Mouse (Mus musculus) hindbrain, embryonic 16.5 days (tissue): ENCODE measurements around the gene Psma7. TPM values are rescaled to one million over a fixed set of nuclear protein-coding genes. Genes with fewer than 3 reads are reported as not detected.
A peak's percentile ranks its signal among the peaks of the same experiment; 100 is the strongest.

Experiments
- ATAC-seq: fragments of 200-750 bp; cut with Nextera tagmentation; 2 replicates; pipeline ENCODE4 v1.8.0; 2017; ENCODE audit warnings: moderate TSS enrichment, moderate library complexity
- H3K27ac ChIP-seq: fragments of 300-500 bp; sonication (generic); 2 replicates; pipeline ENCODE4 v1.5.1; 2014; ENCODE audit warnings: low read depth, mild to moderate bottlenecking, control low read depth, low read length, moderate library complexity
- H3K27me3 ChIP-seq: fragments of 300-500 bp; sonication (generic); replicated peaks from 2 replicates; pipeline ENCODE4 v1.6.1; 2014; ENCODE audit warnings: low read length; ENCODE audit not compliant: control insufficient read depth, insufficient read depth
- H3K36me3 ChIP-seq: fragments of 300-500 bp; sonication (generic); 2 replicates; pipeline ENCODE4 v1.6.1; 2014; ENCODE audit warnings: mild to moderate bottlenecking, low read length, moderate library complexity, mixed read lengths; ENCODE audit not compliant: control insufficient read depth, insufficient read depth
- H3K4me1 ChIP-seq: fragments of 300-500 bp; sonication (generic); 2 replicates; pipeline ENCODE4 v1.6.1; 2014; ENCODE audit warnings: low read depth, low read length; ENCODE audit not compliant: control insufficient read depth, insufficient read depth
- H3K4me2 ChIP-seq: fragments of 300-500 bp; sonication (generic); 2 replicates; pipeline ENCODE4 v1.6.1; 2014; ENCODE audit warnings: mild to moderate bottlenecking, low read length, control low read depth, moderate library complexity
- H3K4me3 ChIP-seq: fragments of 300-500 bp; sonication (generic); 2 replicates; pipeline ENCODE4 v1.5.1; 2014; ENCODE audit warnings: mild to moderate bottlenecking, low read length, control low read depth, moderate library complexity
- H3K9ac ChIP-seq: fragments of 300-500 bp; sonication (generic); 2 replicates; pipeline ENCODE4 v1.6.1; 2014; ENCODE audit warnings: low read depth, mild to moderate bottlenecking, control low read depth, low read length, moderate library complexity
- H3K9me3 ChIP-seq: fragments of 300-500 bp; sonication (generic); 2 replicates; pipeline ENCODE4 v1.6.1; 2014; ENCODE audit warnings: mild to moderate bottlenecking, low read length, moderate library complexity; ENCODE audit not compliant: control insufficient read depth
- WGBS: fragments of 180-500 bp; shearing (Covaris S2); extraction: QIAGEN DNeasy Blood & Tissue Kit; methylation state at CpG from one replicate; pipeline ENCODE4 v1.1.7; 2014; 5-methylcytosine and 5-hydroxymethylcytosine counted together
- polyA plus RNA-seq: library from polyadenylated mRNA; unstranded; fragments of >200 nt; fragmentation: Nextera tagmentation; extraction: Ambion mirVana; gene quantifications from 2 replicates; pipeline ENCODE4 v1.2.1, GENCODE M21; 2015

The Psma7 gene
- polyA plus RNA-seq, 1 experiment from 2014 or later: 534 TPM

GRCm38 (mm10) chr2:180072886-180073285 is 30.7 kb upstream of the Psma7 start:
- peaks cover 10% of the 10 kb centered on the region for H3K36me3 ChIP-seq
- no peaks in the 10 kb centered on the region for H3K27me3 ChIP-seq
- no peaks in the 10 kb centered on the region for H3K9me3 ChIP-seq
- H3K27ac ChIP-seq: no peak overlapping the region
- no peak overlapping the region for H3K4me3 ChIP-seq
- H3K9ac ChIP-seq: no peak overlapping the region
- no peak for ATAC-seq
- H3K4me2 ChIP-seq: no peak overlapping the region
- WGBS: 77% methylated on average over 7 of the region's 7 CpGs
- peaks cover 14% of the 10 kb centered on the region for H3K4me1 ChIP-seq

- H3K4me2 ChIP-seq: peak overlapping the region; percentile 95; the same call in 1 of the 2 replicates
- no peaks in the 10 kb centered on the region for H3K9me3 ChIP-seq
- no peak overlapping the region for H3K27ac ChIP-seq
- H3K9ac ChIP-seq: no peak overlapping the region
- WGBS: 87% methylated on average over 2 of the region's 2 CpGs
- no peaks in the 10 kb centered on the region for H3K27me3 ChIP-seq
- no peak overlapping the region for H3K4me3 ChIP-seq
- H3K4me1 ChIP-seq: peaks cover 14% of the 10 kb centered on the region
- H3K36me3 ChIP-seq: peaks cover 18% of the 10 kb centered on the region
- ATAC-seq: no peak
Measured at GRCm38 (mm10) chr2:180071671-180072070, 29.4 kb upstream of the Psma7 start.

- H3K9ac ChIP-seq: peak within 1 kb of the TSS; percentile 88
- H3K27me3 ChIP-seq: no peaks in the 10 kb centered on the region
- peaks cover 14% of the 10 kb centered on the region for H3K4me1 ChIP-seq
- peak within 1 kb of the TSS; percentile 75 for H3K4me3 ChIP-seq
- ATAC-seq: peak; percentile 97
- H3K27ac ChIP-seq: peak within 1 kb of the TSS; percentile 94
- WGBS: 3% methylated on average over 58 of the region's 58 CpGs
- peaks cover 18% of the 10 kb centered on the region for H3K36me3 ChIP-seq
- H3K4me2 ChIP-seq: peak within 1 kb of the TSS; percentile 95
- no peaks in the 10 kb centered on the region for H3K9me3 ChIP-seq
Measured at GRCm38 (mm10) chr2:180070481-180071453, 28.5 kb upstream of the Psma7 start, which contains the start of gene Mtg2. Gene Mtg2 (plus strand): TSS chr2:180070588.

GRCm38 (mm10) chr2:180069770-180070480 is 27.7 kb upstream of the Psma7 start:
- ATAC-seq: no peak; the same call in 1 of the 2 replicates
- peak overlapping the region; percentile 88 for H3K9ac ChIP-seq
- peak overlapping the region; percentile 95 for H3K4me2 ChIP-seq
- peak overlapping the region; percentile 94 for H3K27ac ChIP-seq
- H3K4me1 ChIP-seq: peaks cover 14% of the 10 kb centered on the region
- H3K27me3 ChIP-seq: no peaks in the 10 kb centered on the region
- 37% methylated on average over 20 of the region's 20 CpGs for WGBS
- peak overlapping the region; percentile 75 for H3K4me3 ChIP-seq
- H3K36me3 ChIP-seq: peaks cover 18% of the 10 kb centered on the region
- no peaks in the 10 kb centered on the region for H3K9me3 ChIP-seq

- Histone ChIP-seq H3K4me2 (no peak overlapping the region), H3K36me3 (peaks cover 54% of the 10 kb centered on the region), H3K27ac (no peak overlapping the region), H3K27me3 (no peaks in the 10 kb centered on the region), H3K9ac (no peak overlapping the region), H3K9me3 (no peaks in the 10 kb centered on the region), H3K4me1 (no peaks in the 10 kb centered on the region), H3K4me3 (no peak overlapping the region)
- WGBS: 95% methylated on average over 11 of the region's 11 CpGs
- ATAC-seq: no peak
Measured at GRCm38 (mm10) chr2:180063338-180064131, 21.3 kb upstream of the Psma7 start.

DNA sequence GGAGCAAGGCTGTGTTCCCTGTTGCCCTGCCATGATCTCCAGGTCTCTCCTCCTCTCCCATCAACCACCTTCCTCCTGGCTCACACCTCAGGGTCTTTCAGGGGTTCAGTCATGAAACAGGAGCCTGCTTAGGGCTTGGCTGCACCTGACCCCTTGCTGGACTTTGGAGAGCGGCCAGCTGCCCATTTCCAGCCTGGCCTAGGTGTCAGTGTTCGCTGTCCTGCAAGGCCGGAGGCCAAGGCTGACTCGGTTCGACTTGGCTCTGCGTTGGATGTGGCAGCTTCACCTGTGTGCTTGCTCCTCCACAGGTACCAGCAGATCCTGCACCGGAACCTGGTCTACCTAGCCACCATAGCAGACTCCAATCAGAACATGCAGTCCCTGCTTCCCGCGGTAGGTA is 10.8 kb upstream of the Psma7 start:
- no peak overlapping the region for H3K27ac ChIP-seq
- H3K9me3 ChIP-seq: no peaks in the 10 kb centered on the region
- H3K9ac ChIP-seq: no peak overlapping the region
- H3K4me1 ChIP-seq: no peaks in the 10 kb centered on the region
- H3K4me2 ChIP-seq: no peak overlapping the region
- ATAC-seq: no peak
- H3K36me3 ChIP-seq: peaks cover 37% of the 10 kb centered on the region
- no peak overlapping the region for H3K4me3 ChIP-seq
- no peaks in the 10 kb centered on the region for H3K27me3 ChIP-seq
- WGBS: 100% methylated on average over 9 of the region's 9 CpGs

- Histone ChIP-seq H3K9ac (no peak overlapping the region), H3K36me3 (peaks cover 29% of the 10 kb centered on the region), H3K4me2 (no peak overlapping the region), H3K9me3 (no peaks in the 10 kb centered on the region), H3K27ac (no peak overlapping the region), H3K27me3 (no peaks in the 10 kb centered on the region), H3K4me3 (no peak overlapping the region), H3K4me1 (no peaks in the 10 kb centered on the region)
- 91% methylated on average over 14 of the region's 14 CpGs for WGBS
- no peak for ATAC-seq
Measured at GRCm38 (mm10) chr2:180051986-180052733, 9.9 kb upstream of the Psma7 start.

- H3K4me3 ChIP-seq: no peak overlapping the region
- no peak overlapping the region for H3K4me2 ChIP-seq
- H3K27me3 ChIP-seq: no peaks in the 10 kb centered on the region
- no peaks in the 10 kb centered on the region for H3K4me1 ChIP-seq
- no peaks in the 10 kb centered on the region for H3K9me3 ChIP-seq
- H3K9ac ChIP-seq: no peak overlapping the region
- no peak overlapping the region for H3K27ac ChIP-seq
- 24% methylated on average over 5 of the region's 5 CpGs for WGBS
- peak; percentile 55 for ATAC-seq
- peaks cover 19% of the 10 kb centered on the region for H3K36me3 ChIP-seq
Measured at GRCm38 (mm10) chr2:180050986-180051385, 8.8 kb upstream of the Psma7 start.
